Mouse (Mus musculus) thymus, adult 2 months (tissue): ENCODE data around the gene Lrrc45.

Experiments
- CTCF ChIP-seq: fragments of 200-500 bp; IDR thresholded peaks from 2 replicates; pipeline ENCODE4 v1.5.1; 2012; ENCODE audit warnings: mild to moderate bottlenecking, control low read depth, low read length, moderate library complexity, borderline replicate concordance; ENCODE audit not compliant: control insufficient read depth, poor library complexity, insufficient read depth; ENCODE audit errors: extremely low read depth
- POLR2A ChIP-seq: fragments of 200-500 bp; IDR thresholded peaks from 2 replicates; pipeline ENCODE4 v1.6.1; 2012; ENCODE audit warnings: mild to moderate bottlenecking, low read length, control low read depth, moderate library complexity; ENCODE audit not compliant: control insufficient read depth, poor library complexity, insufficient read depth; ENCODE audit errors: extremely low read depth

DNA sequence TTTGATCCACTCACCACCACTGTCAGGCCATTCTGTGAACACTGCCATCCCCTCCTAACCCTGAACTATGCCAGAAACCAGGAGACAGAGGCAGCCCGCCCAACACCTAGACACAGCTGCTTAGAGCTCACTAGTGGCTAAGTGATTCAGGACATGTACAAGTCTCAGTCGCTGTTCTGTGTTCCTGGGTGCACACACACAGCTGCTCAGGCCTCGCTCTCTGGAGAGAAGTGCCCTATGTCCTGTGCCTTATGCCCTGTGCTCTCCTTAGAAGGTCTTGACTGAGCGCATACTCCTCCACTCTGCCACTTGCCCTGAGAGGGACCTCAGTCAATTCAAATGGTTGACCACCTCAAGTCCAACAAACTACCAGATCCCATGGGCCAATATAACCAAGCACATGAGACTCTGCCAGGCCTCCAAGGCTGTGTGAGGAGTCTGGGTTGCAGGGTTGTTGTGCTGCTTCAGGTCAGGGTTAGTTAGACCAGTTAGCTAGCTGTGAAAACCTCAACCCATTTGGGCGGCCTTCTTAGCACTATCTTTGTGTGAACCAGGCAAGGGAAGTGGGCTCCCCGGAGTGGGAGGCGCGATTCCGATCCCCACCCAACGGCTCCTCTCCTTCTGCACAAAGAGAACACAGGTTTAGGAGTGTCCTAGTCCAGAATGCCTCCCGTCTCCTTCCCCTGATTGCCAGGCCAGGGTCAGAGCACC is 15.0 kb downstream of the Lrrc45 start:
- TF ChIP-seq CTCF = no peak
- TF ChIP-seq POLR2A = no peak
